Mouse (Mus musculus) adrenal gland (tissue): ENCODE measurements around the gene Dytn.
"Not testable (repeated sequence)": the region's sequence is repeated elsewhere in the genome, so short reads cannot be mapped to it uniquely, and the experiment has no call there.

Experiments
- intact Hi-C: fragments of 180-260 bp; cut with DNase I; formaldehyde crosslinking; loops from one replicate; pipeline ENCODE4 v1.15.1; 2025
- long read RNA-seq, 2 experiments: library from polyadenylated mRNA; unstranded; transcript quantifications; one replicate each; pipeline ENCODE4 v2.0.0; 2020; ENCODE audit warnings: borderline replicate concordance in 1 of 2; ENCODE audit not compliant: insufficient replicate concordance in 1 of 2

Dytn gene
- long read RNA-seq, experiment 1, result 0 reads
- long read RNA-seq, experiment 2, result 0 reads

DNA sequence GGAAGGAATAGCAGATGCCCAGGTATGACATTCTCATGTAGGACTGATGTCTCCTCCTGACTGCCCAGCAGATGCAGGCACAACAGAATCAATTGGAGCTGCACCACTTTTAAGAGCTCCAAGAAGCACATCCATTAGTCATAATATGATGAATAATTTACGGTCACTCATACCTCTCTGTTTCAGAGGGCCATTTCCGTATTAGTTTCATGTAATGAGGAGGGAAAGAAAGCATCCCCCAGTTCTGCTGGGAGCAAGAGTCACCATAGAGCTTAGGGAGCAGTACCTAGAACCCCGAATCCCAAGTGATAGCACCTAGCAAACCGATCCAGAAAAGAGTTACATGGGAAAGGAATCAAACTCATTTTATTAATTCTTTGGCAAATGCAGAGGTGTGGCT lies at the start of gene Dytn:
Gene Dytn, minus strand, starts transcription at position 101 of the 400 bp plus-strand sequence.
- intact Hi-C loops, result no loop called here

DNA sequence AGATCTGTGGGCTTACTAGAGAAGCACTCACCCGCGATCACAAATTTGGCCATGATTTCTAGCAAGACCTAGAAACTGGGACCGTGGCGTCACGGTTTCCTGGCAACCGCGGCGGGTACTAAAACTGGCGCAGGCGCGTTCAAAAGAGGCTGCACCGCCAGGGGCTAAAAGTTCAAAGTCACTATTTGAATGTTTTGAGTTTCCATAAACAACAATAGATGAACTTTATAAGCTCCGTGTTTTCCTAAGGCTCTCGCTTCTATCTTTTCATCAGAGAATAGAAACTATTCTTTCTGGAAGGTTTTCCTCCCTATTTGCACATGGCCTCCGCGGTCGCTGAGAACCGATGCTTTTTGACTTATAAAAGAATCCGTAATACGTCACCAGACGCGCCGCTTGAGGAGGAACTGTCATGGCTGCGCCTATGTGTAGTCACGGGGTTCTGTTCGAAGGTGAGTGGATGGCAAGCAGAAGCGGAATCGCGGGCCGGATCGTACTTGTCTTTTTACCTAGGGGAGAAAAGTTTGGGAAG lies 43.6 kb upstream of the Dytn start, which contains the start of the genes Mdh1b and Fastkd2:
Gene Mdh1b, minus strand, starts transcription at position 79 of the 532 bp plus-strand sequence.
Gene Fastkd2, plus strand, starts transcription at position 375 of the 532 bp plus-strand sequence.
- intact Hi-C loops, result no loop called here

DNA sequence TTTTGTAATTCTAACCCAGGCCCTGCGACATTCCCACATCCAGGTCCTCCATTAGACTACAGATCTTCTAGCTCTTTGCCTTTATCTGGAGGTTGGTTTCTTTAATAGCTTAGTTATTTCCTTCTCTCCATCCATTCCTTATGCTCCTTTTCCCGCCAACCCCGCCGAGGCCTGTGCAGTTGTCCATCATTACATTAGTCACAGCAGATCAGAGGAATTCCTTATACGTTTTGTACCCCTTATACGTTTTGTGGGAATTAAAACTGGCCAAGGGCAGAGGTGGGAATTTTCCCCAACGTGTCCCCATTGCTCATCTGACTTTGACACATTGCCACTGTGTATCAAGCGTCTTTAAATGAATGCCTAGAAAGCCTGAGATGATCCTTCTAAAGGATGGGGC lies 43.1 kb upstream of the Dytn start:
- intact Hi-C loops, result no loop called here

DNA sequence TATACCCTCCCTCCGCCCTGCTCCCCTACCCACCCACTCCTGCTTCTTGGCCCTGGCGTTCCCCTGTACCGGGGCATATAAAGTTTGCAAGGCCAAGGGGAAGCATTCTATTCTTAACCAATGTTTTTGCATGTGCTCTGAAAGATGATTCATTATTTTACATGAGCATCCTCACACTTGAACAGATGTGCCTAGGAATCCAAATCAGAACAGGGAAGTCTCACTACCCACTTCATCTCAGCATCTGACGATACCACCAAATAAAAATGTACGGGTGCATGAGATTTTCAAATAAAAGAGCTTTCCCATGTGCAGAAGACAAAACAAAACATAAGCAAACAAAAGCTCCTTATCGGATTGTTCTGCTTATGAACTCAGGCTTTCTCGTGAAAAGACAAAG lies 33.4 kb upstream of the Dytn start:
- intact Hi-C loops, result no loop called here

DNA sequence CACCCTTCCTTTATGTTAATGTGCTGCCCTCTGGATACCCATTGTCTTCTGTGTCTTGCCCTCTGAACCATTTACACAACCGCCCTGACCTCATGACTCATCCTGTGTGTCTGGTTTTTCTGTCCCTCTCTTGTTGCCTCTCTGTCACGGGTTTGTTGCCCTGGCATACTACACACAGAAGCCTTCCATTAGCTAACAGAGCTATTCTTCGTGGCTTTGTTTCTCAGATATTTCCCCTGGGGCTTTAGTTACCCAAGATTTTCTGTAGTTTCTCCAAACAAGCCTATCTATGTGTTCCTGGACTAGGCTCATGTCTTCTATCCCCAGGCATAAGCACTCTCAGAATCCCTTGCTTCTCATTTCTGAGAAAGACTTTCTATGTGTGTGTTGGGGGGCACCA lies 22.1 kb upstream of the Dytn start:
- intact Hi-C loops, result no loop called here

DNA sequence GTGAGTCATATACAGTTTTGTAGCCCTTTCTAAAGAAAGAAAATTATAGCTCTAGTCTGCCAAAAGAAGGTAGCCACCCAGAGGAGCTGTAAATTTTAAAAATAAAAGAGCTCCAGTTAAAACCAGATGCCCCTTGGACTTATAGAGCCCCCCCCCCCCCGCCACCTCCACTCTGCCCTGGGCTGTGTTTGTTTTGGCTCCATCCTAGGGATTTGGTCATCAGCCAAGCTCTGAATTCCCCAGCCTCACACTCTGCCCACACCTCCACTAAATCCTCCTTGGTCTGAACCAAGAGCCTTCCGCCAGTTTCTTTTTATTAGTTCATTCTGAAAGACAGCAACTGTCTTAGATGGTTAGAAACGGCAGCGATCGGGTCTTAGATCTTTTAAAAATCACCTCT lies 19.0 kb upstream of the Dytn start:
- intact Hi-C loops, result no loop called here

DNA sequence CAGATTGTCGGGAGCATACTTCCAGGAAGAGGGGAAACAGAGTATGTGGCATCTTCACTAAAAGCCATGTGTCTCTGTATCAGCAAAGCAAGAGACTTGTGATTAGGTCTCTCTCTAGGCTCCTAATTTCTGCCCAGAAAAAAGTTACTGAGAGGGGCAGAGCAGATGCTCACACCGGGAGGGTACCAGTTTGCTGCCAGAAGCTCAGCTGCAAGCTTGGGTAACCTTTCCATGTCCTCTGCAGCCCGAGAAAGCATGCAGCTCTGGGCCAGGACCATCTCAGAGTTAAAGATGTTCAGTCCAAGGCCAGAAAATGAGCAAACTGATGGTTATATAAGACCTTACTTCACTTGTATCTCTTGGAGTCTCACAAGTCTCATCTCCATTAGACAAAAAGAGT lies 10.1 kb upstream of the Dytn start:
- intact Hi-C loops, result no loop called here

DNA sequence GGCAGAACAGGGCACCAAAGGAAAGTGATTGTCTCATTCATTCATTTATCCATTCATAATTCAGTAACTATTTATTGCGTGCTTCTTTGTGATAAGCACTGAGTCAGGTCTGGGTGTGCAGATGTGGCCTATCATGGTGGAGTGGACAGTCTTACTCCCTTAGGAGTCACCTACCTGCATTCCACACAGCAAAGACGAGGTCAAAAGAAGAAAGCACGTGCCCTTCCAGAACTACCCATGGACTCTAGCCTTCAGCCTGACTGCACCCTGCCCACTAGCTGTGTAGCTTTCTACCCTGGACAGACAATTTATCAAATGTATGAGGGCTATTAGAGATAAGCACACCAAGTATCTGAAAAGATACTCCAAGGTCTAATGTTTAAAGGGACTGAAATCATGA lies 10.8 kb downstream of the Dytn start:
- intact Hi-C loops, result no loop called here

DNA sequence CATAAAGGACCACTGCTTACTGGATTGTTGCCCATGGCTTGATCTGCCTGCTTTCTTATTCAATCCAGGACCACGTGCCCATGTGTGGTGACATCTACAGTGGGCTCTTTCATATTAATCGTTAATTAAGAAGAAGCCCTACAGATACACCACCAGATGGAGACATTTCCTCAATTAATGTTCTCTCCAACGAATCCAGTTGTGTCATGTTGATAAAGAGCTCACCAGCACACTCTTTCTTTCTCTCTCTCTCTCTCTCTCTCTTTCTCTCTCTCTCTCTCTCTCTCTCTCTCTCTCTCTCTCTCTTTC lies 17.9 kb downstream of the Dytn start:
- intact Hi-C loops, result loop anchor here (2.0 to 10.0 kb wide), 4 partner anchors 98 to 1316 kb away; partner anchors contain the start of genes 4933402D24Rik and Mettl21a

DNA sequence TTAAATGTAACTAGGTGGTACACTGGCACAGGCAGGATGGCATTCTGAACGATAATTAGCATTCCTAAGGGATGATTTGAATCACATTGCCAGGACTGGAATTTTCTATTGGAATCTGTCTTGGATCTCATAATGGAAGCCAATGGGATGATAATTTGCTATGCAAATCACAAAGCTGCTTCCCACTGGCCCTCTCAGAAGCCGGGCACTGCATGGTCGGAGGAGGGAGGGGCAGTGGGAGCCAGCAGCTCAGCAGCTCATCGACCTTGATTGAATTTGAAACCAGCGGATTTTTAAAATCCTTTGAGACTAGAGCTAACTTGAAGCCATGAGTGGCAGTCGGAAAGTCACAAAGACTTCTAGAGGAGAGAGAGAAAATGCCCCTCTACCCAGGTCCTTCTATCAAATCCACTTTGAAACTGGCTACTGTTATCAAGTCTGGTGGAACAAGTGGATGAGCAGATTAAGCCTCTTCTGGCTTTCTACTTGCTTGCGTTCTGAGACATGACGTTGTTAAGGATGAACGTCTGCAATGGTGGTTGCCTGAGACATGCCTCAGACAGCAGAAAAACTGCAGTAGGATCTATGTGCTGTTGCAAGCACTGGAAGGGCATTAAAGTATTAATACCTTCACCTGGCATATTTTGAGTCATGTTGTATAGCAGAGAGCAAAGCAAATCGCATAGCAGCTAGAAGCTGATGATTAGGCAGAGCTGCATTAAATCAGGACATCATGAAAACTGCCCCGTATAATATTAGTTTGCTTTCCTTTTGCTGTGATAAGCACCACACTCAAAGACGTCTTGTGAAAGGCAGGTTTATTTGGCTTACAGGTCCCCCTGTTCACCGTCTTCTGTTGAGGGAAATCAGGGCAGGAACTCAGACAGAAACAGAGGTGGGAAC lies 18.5 kb downstream of the Dytn start:
- intact Hi-C loops, result loop anchor here (2.0 to 10.0 kb wide), 4 partner anchors 99 to 1317 kb away; partner anchors contain the start of genes 4933402D24Rik and Mettl21a

DNA sequence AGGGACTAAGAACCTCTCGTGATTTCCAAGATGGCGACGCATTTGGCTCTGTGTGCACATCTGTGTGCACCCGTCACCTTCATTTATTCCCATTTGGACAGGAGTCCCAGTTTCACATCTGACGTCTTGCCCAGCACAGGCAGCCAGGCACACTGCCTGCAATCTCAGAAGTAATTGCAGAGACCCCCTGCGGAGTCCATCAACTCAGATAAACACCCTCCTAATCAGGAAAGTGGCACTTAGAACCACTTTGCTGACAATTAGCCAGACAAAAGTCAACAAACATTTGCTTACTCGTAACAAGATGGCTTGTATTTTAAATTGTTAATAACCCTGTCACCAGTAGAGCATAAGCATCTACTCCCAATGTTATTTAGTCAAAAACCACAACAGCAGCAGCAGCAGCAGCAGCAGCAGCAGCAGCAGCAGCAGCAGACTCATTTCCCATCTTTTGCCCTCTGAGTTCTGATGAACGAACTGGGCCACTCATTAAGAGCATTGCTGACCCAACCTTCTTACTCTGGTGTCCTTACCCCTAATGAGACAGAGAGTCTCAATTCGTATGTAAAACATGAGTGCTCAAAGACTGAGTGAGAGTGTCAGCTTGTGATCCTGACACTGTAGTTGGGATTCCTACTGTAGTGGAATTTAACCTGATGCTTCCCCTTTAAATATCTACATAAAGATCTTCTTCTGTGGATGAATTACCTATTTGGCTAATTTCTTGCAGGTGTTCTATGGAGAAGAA lies 19.4 kb downstream of the Dytn start:
- intact Hi-C loops, result loop anchor here (5.0 to 10.0 kb wide), 3 partner anchors 100 to 1317 kb away; partner anchors contain the start of genes 4933402D24Rik and Mettl21a

DNA sequence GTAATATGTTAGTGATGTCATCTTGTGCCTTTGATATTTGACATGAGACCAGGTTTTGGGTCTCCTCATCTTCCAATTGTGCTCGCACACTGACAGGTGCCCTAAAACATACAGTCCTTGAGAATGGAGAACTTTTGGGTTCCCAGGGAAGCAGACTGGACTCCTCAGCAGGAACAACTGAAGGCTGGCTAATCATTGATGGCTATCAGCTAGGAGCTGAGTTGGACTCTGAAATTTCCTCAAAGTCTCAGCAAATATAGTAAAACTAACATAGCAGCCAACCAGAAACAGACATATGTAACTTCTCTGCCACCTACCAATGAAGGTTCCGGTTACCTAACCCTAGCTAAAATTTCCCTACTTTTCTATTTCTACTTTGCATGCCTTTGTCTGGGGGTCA lies 20.6 kb downstream of the Dytn start:
- intact Hi-C loops, result loop anchor here (5.0 to 10.0 kb wide), 3 partner anchors 101 to 1319 kb away; partner anchors contain the start of genes 4933402D24Rik and Mettl21a

DNA sequence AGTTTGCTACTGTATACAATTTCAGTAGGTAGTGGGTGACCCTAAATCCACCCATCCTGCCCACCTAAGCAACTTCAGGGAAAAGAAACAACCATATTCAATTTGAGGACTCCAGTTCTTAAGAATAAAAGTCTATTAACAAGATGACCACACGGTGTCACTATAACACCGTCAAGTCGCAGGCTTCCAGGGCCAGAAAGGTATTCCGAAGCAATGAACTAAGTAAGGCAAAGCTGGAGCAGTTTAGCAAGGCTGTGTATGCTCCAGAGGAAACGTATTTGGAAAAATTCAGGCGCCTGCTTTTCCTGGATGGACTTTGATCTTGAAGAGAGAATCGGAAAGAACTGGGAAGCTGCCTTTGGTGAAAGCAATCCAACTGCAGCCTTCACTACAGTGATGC lies 27.1 kb downstream of the Dytn start:
- intact Hi-C loops, result loop anchor here (5.0 to 10.0 kb wide), 2 partner anchors 255 to 1048 kb away; no protein-coding TSS in a partner anchor

DNA sequence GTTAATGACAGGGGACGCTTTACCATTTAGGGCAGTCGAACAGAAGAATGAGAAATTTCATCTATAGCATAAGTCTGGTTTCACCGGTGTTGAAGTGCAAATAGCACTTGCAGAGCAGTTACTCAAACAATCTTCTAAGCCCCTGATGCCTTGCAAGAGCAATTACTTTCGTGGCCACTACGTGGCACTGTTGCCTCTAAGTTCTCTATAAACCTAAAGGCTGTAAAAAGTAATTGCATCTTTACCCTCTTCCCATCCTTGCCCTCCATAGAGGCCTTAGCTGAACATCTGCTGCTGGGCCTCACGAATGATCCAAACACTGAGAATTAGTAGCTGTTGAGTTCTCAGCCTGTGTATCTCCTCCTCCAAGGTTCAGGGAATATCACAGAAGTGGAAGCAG lies 28.7 kb downstream of the Dytn start:
- intact Hi-C loops, result loop anchor here (5.0 to 10.0 kb wide), 2 partner anchors 253 to 1049 kb away; no protein-coding TSS in a partner anchor

DNA sequence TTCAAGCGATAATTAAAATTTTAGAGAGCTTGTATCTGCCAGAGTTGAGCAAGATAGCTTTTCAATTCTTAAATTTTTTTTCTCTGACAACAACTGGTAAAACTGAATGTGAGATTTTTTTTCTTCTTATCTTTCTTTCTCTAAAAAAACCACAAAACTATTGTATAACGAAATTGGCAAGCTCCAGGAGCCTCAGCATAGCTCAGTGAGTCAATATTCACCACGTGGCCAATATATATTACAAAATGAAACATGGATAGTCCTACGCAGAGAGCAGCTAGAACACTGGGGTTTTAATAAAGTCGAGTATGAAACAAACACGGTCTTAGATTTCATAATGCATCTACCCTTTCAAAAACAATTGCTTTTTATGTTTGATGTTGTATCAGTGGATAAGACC lies 46.8 kb downstream of the Dytn start:
- intact Hi-C loops, result no loop called here

DNA sequence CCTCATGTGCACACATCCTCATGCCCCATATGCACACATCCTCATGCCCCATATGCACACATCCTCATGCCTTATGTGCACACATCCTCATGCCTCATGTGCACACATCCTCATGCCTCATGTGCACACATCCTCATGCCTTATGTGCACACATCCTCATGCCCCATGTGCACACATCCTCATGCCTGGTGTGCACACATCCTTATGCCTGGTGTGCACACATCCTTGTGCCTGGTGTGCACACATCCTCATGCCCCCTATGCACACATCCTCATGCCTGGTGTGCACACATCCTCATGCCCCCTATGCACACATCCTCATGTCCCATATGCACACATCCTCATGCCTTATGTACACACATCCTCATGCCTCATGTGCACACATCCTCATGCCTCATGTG lies 56.3 kb downstream of the Dytn start:
- intact Hi-C loops, result not testable (repeated sequence)

DNA sequence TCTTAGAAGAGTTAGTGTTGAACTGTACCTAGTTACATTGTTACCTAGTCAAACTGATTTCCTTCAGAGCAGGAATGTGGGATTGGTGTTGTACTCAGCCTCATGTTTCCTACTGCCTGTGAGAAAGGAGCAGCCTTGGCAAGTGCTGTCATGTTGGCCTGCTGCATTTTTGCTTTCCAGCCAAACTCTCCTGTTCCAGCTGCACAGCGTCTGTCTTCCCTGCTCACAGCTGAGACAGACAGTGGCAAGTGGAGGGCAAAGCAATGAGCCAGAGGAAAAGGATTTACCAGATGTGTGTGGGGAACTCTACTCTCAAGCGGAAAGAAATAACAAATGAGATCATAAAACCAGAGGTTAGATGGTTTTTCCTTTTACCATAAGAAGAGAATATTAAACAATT lies 58.5 kb downstream of the Dytn start:
- intact Hi-C loops, result no loop called here

DNA sequence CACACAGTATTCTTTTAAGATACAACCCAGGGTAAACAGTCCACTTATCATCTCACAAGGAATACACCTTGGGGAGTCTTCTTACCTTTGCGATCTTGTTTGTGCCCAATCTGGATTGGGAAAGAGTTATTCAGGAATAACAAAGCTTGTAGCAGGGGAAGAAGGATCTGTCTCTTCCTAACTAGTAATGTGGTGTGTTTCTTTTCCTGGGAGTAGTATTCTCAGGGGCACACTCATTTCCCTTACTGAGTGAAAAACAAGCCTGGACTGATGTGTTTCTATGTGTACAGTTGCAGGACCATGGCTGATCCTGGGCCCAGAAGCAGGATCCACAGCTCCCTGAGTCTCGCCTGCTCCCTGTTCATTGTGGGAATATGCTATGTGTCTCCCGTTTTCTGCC lies 71.1 kb downstream of the Dytn start, which contains the start of gene Gm39653:
Gene Gm39653, plus strand, starts transcription at position 301 of the 400 bp plus-strand sequence.
- intact Hi-C loops, result no loop called here

DNA sequence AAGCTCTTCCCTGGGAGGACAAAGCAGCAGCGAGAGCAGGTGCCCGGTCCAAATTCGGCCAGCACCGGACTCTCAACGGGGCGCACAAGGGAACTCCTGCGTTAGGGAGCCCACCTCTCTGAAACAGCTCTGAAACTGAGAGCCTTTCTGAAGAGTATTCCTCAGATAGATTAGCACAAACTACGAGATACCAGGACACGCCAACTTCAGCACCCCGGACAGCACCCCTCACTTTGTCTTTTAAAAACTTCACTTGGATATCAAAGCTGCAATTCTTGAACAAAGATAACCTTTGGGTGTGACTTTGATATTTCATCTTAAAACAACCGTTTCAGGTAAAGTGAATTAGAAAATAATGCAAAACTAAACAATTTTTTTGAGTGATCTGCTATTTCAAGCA lies 72.1 kb downstream of the Dytn start:
- intact Hi-C loops, result no loop called here

DNA sequence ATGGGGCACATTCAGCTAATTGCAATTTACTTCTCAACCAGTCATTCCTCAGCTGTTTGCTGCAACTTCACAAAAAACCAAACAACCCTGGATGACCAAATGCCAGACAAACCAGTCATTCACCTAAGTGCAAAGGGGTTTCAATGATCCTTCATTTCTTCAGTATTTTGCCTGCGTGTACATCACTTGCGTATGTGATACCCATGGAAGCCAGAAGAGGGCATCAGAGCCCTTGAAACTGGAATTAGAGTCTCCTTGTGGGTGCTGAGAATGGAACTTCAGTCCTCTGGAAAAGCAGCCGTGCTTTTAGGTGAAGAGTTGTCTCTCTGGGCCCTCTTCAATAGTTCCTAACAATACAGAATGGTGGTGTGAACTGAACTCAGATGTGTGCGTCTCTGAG lies 77.1 kb downstream of the Dytn start:
- intact Hi-C loops, result no loop called here

DNA sequence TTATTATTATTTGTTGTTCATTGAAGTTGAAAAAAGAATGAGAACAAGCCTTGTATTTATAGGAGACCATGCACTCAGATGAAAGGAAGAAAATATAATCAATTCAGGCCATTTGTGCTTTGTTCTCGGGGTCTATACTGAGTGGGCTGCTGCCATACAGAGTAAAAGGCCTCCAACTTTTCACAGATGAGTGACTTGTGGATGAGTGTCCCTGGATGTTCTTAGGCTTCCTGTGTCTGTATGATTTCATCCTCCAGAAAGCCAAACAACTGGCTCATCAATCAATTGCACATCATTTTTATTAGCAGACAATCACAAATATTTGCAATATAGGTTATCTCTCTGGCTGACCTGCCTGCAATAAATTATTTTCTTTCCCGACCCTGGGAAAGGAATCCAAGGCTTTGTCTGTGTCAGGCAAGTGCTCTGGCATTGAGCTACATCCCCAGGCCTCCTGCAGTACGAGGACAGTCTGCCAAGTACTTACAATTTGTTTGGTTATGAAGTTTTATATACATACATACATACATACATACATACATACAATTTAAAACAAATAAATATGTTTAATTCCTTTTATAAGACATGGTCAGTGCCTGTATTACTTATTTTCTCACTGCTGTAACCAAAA lies 82.7 kb downstream of the Dytn start:
- intact Hi-C loops, result no loop called here
